Comparison of ENCODE assay signal across 12 mouse cellular contexts in genomic region chr5:84848765-84849164, GRCm38 (mm10).
DNase-seq lines count a peak whose midpoint lies in the region; ATAC-seq and TF ChIP-seq lines count a peak whose summit lies in the region.
"Had no signal": no experiment of that assay in that cellular context is flagged by ENCODE, and none has a peak within 500 bp of the region (broad histone marks: within the 10 kb centered on the region; RNA-seq: fewer than 3 reads in every experiment).

No protein-coding gene starts in this region.

- no peak for TF ChIP-seq CTCF in heart, adult 2 months (IDR thresholded peaks at IDR 0.05)

- ATAC-seq in hindbrain, embryonic 15.5 days (ENCODE audit: low FRiP score, low read depth) = peak; percentile 87
- ATAC-seq in neural tube, embryonic 12.5 days (ENCODE audit: low FRiP score, low read depth) = peak; percentile 89
- ATAC-seq in heart, embryonic 11.5 days (replicated peaks; ENCODE audit: insufficient number of reproducible peaks, low FRiP score, low TSS enrichment) = no peak
- ATAC-seq: inflammation-experienced regulatory T-cells, adult 6 months; liver, embryonic 12.5 days had no signal

- 38% methylated on average over 2 of the region's 2 CpGs for WGBS in hindbrain, embryonic 15.5 days
- WGBS in neural tube, embryonic 12.5 days = 32% methylated on average over 2 of the region's 2 CpGs
- WGBS in heart, adult 2 months = 43% methylated on average over 2 of the region's 2 CpGs
- WGBS in heart, embryonic 11.5 days (ENCODE audit: insufficient replicate concordance) = 64% methylated on average over 2 of the region's 2 CpGs

- H3K4me3 ChIP-seq in hindbrain, embryonic 15.5 days = no peak overlapping the region
- no peak overlapping the region for H3K4me3 ChIP-seq in neural tube, embryonic 12.5 days
- H3K4me3 ChIP-seq in heart, adult 2 months = no peak overlapping the region
- H3K4me3 ChIP-seq in heart, embryonic 11.5 days (ENCODE audit: low read depth, low read length) = no peak overlapping the region
- H3K4me3 ChIP-seq: embryonic facial prominence, embryonic 15.5 days; liver, embryonic 12.5 days had no signal

- H3K4me1 ChIP-seq in hindbrain, embryonic 15.5 days (replicated peaks) = no peaks in the 10 kb centered on the region
- H3K4me1 ChIP-seq in neural tube, embryonic 12.5 days = peaks cover 3% of the 10 kb centered on the region; the same call in 1 of the 2 replicates
- H3K4me1 ChIP-seq in heart, adult 2 months (ENCODE audit: control insufficient read depth, insufficient read depth, low read length) = no peaks in the 10 kb centered on the region
- no peaks in the 10 kb centered on the region for H3K4me1 ChIP-seq in heart, embryonic 11.5 days (ENCODE audit: control insufficient read depth, insufficient read depth, low read length)
- H3K4me1 ChIP-seq: embryonic facial prominence, embryonic 15.5 days; liver, embryonic 12.5 days had no signal

- H3K27me3 ChIP-seq in hindbrain, embryonic 15.5 days = no peaks in the 10 kb centered on the region
- no peaks in the 10 kb centered on the region for H3K27me3 ChIP-seq in neural tube, embryonic 12.5 days (replicated peaks)
- no peaks in the 10 kb centered on the region for H3K27me3 ChIP-seq in heart, adult 2 months (ENCODE audit: control insufficient read depth, insufficient read depth, low read length)
- no peaks in the 10 kb centered on the region for H3K27me3 ChIP-seq in heart, embryonic 11.5 days (ENCODE audit: control insufficient read depth, insufficient read depth, low read length)
- H3K27me3 ChIP-seq: CH12.LX; embryonic facial prominence, embryonic 15.5 days; liver, embryonic 12.5 days had no signal

- no peak overlapping the region for H3K4me2 ChIP-seq in hindbrain, embryonic 15.5 days
- no peak overlapping the region for H3K4me2 ChIP-seq in neural tube, embryonic 12.5 days (replicated peaks)
- H3K4me2 ChIP-seq in heart, embryonic 11.5 days = no peak overlapping the region
- H3K4me2 ChIP-seq: embryonic facial prominence, embryonic 15.5 days; liver, embryonic 12.5 days had no signal

- DNase-seq in MN1 (ENCODE audit: low spot score) = peak; percentile 50
- DNase-seq in embryo, embryonic 11 days = peak; percentile 21
- DNase-seq in heart, adult 9 months (ENCODE audit: low spot score in 2 of 2) = no peak
- no peak for DNase-seq in thymus, adult 18-20 months
- DNase-seq in heart, adult 2 months = no peak

- no peaks in the 10 kb centered on the region for H3K79me2 ChIP-seq in heart, adult 2 months (replicated peaks; ENCODE audit: control insufficient read depth, insufficient read depth, low read length)

- no peak for TF ChIP-seq EP300 in heart, adult 2 months (IDR thresholded peaks at IDR 0.05; ENCODE audit: insufficient read depth, low read depth, low read length)

- intact Hi-C loops in heart, adult 2 months (cut with DNase I) = no loop called here

- TF ChIP-seq POLR2A in heart, adult 2 months (IDR thresholded peaks at IDR 0.05; ENCODE audit: insufficient read depth, low read depth, low read length) = no peak

- no peaks in the 10 kb centered on the region for H3K9me3 ChIP-seq in hindbrain, embryonic 15.5 days
- no peaks in the 10 kb centered on the region for H3K9me3 ChIP-seq in neural tube, embryonic 12.5 days
- H3K9me3 ChIP-seq in heart, embryonic 11.5 days (replicated peaks; ENCODE audit: control insufficient read depth, low read length) = no peaks in the 10 kb centered on the region
- H3K9me3 ChIP-seq: embryonic facial prominence, embryonic 15.5 days; liver, embryonic 12.5 days had no signal

- H3K27ac ChIP-seq in hindbrain, embryonic 15.5 days (replicated peaks) = no peak overlapping the region
- H3K27ac ChIP-seq in neural tube, embryonic 12.5 days = no peak overlapping the region
- H3K27ac ChIP-seq in heart, adult 2 months = no peak overlapping the region
- no peak overlapping the region for H3K27ac ChIP-seq in heart, embryonic 11.5 days (ENCODE audit: low read depth, low read length)
- H3K27ac ChIP-seq: embryonic facial prominence, embryonic 15.5 days; liver, embryonic 12.5 days had no signal

- no peaks in the 10 kb centered on the region for H3K36me3 ChIP-seq in hindbrain, embryonic 15.5 days
- no peaks in the 10 kb centered on the region for H3K36me3 ChIP-seq in neural tube, embryonic 12.5 days
- H3K36me3 ChIP-seq in heart, adult 2 months (ENCODE audit: control insufficient read depth, insufficient read depth, low read length) = no peaks in the 10 kb centered on the region
- H3K36me3 ChIP-seq in heart, embryonic 11.5 days (ENCODE audit: control insufficient read depth, insufficient read depth, low read length) = no peaks in the 10 kb centered on the region
- H3K36me3 ChIP-seq: embryonic facial prominence, embryonic 15.5 days; liver, embryonic 12.5 days had no signal

- H3K9ac ChIP-seq in hindbrain, embryonic 15.5 days = no peak overlapping the region
- H3K9ac ChIP-seq in neural tube, embryonic 12.5 days = no peak overlapping the region
- H3K9ac ChIP-seq in heart, adult 2 months (ENCODE audit: low read depth, low read length) = no peak overlapping the region
- no peak overlapping the region for H3K9ac ChIP-seq in heart, embryonic 11.5 days (ENCODE audit: low read depth, low read length)
- H3K9ac ChIP-seq: embryonic facial prominence, embryonic 15.5 days; liver, embryonic 12.5 days had no signal

Comparison
In these comparisons a context has a peak if more than half of its experiments do, and no peak if none do; other contexts are left out.
1. DNase-seq: peak in MN1 (single experiment) and embryo, embryonic 11 days (single experiment); none in heart, adult 9 months (0 of 2), thymus, adult 18-20 months (0 of 2) and heart, adult 2 months (0 of 2).